Mouse (Mus musculus): ENCODE measurements around the gene Tfcp2l1.
"Not testable (repeated sequence)": the region's sequence is repeated elsewhere in the genome, so short reads cannot be mapped to it uniquely, and the experiment has no call there.

Tfcp2l1 gene

DNA sequence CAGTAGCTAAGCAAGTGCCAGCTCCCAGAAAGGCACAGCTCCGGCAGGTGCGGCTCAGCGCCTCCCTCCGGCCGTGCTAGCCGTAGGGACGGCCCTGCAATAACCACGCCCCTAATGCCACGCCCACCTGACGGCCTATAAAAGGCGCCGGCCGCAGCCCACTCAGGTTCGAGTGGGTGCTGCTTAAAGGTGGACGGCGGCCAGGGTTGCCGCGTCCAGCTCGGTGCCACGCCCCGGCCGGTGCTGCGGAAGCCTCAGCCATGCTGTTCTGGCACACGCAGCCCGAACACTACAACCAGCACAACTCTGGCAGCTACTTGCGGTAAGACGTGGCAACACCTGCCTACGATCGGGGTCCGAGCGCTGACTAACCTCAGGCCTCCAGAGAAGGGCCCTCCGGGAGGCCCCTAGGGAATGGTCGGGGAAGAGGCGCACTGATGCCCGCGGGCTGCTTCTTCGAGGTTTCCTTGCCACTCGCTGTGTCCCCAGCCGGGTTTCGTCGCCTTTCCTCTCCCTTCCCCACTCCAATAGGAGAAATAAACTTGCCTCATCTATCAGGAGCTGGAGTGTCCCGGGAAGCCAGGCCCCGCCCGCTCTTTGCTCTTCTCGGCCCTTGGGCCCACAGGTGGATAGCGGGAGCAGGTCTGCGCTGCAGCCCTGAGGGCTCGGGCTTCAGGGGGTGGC is at the start of gene Tfcp2l1:
Gene Tfcp2l1, plus strand, starts transcription at position 165 of the 684 bp plus-strand sequence.
- no peak for DNase-seq (ENCODE audit: low read depth)

DNA sequence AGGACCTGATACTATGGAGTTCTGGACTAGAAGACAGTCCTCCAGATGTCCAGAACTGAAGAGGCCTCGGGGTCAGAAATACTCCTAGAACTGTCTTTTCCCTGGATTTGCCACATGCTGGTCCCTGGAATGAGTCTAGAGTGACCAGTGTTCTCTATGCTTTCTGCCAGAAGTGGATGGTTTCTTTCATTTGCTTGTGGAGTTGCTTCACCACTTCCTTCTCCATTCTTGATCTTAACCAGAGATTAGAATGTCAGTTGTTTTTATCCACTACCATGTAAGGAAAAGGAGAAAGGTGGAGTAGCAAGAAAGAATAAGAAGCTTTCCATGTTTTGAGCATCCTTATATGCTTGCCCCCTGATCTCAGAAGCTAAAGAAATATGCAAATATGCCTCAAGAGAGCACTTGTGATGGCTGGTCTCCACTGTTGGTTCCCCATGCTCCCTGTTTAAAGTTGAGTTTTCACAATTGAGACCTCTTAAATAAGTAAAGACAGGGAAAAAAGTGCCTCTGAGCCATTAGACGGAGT is 47.5 kb upstream of the Tfcp2l1 start:
- no peak for DNase-seq (ENCODE audit: low read depth)

DNA sequence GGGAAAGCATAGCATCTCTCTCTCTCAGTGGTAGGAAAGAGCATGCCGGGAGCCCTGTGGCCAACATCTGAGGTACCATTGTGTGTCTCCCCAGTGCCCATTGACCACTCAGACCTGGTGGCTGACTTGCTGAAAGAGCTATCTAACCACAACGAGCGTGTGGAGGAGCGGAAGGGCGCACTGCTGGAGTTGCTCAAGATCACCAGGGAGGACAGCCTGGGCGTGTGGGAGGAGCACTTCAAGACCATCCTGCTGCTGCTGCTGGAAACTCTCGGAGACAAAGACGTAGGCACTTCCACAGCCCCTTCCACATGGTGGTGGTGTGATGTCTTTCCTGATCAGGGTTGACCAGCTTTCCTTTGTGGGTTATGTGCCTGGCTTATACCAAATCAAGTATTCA is 46.6 kb upstream of the Tfcp2l1 start:
- DNase-seq (ENCODE audit: low read depth) = no peak

DNA sequence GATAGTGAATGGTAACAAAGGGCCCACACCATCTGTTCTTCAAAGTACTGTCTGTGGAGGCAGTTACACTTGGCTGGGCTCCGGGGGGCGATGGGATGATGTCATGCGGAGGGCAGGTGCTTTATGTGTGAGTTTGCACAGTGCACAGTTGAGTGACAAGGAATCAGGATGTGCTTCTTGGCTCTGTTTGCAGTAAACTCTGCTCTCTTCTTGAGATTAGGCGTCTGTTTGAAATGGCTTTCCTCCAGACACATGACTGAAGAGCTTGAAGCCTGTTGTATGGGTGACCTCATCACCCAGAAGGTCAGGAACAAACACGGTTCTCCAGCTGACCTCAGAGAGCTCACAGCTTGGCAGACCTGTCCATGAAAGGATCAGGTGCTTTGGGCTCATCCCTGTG is 38.0 kb upstream of the Tfcp2l1 start:
- no peak for DNase-seq (ENCODE audit: low read depth)

DNA sequence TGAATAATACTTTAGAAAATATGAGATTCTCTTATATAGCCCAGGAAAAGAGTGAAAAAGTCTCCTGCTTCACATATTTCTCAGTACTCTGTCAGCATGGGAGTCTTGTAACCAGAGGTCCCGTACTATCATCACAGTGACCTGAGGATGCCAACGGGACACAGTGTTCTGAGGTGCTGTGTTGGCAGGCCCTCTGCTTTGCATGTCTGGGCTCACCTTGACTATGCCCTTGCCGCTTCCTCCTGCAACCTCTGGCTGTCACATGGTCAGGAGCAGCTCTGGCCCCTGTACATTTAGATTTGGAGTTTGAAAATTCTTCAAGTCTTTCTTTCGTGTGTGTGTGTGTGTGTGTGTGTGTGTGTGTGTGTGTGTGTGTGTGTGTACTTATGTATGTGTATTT is 34.8 kb upstream of the Tfcp2l1 start:
- DNase-seq (ENCODE audit: low read depth) = no peak

DNA sequence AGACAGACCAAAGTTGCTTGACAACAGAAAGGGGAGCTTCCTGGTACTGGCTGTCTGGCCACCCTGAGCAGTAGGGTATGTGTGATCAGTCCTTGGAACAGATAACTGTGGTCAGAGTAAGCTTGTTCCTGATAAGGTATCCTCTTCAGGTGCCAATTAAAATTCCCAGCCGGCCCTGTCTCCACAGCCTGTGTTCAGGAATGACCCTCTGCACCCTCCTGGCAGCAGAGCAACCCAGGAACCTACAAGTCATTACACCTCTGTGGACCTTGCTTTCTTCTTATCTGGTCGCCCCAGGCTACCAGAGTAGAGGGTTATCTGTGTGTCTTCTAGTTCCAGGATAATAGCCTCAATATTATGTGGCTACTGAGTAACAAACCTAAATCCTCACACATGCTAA is 32.4 kb upstream of the Tfcp2l1 start:
- DNase-seq (ENCODE audit: low read depth) = no peak

DNA sequence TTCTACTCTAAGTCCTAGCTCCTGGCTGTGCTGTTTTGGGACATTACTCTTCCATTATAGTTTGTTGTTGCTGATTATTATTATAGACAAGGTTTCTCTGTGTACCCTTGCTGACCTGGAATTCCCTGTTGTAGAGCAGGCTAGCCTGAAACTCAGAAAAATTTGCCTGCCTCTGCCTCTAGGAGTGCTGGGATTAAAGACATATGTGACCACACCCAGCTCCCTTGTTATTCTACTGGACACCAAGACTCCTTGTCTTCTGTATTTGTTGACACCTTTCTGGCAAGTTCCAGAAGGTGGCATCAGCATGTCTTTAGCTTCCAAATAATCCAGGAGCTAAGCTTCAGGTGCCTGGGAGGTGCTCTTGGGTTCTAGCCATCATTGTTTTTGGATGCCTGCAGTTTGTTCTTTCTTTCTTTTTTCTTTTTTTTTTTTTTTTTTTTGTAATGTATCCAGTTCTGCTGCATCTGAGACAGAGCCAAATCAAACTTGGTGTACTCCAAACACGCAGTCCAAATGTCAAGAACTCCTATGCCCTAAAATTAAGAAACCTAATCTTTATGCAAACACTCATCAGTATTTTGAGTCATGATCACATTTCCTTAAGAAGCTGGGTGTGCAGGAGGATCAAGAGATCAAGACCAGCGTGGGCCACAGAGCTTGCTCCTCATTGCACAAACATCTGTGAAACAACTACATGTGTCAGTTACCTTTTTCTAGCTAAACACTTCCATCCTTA is 30.1 kb upstream of the Tfcp2l1 start:
- no peak for DNase-seq (ENCODE audit: low read depth)

DNA sequence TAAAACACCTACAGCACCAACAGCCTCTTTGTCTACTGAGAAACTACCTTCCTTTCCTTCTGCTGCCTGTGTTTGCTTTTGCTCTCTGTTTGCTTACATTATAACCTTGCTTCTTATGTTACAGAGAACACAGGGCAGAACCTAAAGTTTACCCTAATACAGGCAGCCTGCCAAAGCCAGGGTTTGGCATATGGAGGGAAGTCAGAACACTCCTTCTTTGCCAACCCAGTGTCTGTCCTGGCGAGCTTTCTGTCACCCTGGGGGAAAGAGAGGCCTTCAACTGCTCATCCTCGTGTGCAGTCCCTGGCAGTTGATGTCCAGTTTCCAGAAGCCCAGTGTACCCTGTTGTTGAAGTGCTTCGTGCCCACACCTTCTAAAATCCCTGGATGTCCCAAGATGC is 29.4 kb upstream of the Tfcp2l1 start:
- peak; percentile 24 for DNase-seq (ENCODE audit: low read depth)

DNA sequence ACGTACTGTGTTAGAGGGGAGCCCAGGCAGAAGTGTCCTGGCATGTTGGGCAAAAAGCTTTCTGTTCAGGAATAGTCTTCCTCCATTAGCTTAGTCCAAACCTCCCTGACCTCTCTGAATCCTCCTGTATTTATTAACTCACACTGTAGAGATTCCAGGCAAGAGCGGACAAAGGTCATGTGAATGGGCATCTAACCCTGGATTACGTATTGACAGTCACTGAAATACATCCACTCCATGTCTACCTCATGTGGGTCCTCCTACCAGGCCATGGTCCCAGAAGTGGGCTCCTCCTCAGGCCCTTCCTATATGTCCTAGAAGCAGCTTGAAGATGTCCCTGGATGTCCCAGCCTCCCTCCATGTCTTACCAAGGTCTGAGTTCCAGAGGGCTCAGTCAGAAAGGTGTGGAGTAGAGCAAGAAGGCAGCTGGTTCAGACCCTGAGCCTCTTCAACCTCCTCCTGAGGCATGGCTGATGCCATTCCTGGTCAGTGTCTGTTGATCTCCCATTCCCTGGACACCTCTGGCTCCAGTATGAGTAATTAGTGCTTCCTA is 14.0 kb upstream of the Tfcp2l1 start:
- no peak for DNase-seq (ENCODE audit: low read depth)

DNA sequence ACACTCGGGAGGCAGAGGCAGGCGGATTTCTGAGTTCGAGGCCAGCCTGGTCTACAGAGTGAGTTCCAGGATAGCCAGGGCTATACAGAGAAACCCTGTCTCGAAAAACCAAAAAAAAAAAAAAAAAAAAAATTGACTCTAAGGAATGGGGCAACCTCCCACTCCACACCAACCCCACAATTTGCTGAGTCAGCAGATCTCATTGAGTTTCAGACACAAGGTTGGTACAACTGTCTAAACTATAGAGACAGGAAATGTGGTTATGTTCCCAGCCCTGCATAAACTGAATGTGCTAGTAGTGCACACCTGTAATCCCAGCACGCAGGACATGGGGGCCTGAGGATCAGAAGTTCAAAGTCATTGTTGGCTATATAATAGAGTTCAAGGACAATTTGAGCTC is 6.7 kb upstream of the Tfcp2l1 start:
- not testable (repeated sequence) for DNase-seq (ENCODE audit: low read depth)

DNA sequence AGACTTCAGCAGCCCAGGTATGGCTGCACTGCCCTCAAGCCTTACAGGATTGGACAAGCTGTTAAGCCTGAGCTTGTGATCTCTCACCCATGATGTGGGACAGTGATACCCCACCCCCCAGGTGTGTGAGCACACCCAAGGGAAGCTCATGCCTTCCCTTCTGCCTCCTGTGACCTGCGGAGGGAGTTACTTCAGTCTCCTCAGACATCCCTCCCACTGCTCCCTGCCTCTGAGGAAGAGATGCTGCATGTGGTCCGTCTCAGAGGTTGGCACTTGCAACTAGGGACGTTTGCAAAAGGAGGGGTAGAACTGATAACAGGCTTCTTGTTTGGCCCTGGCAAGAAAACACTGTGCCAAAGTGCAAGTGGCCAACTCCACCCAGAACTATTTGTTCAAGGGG is 4.9 kb upstream of the Tfcp2l1 start:
- DNase-seq (ENCODE audit: low read depth) = no peak

DNA sequence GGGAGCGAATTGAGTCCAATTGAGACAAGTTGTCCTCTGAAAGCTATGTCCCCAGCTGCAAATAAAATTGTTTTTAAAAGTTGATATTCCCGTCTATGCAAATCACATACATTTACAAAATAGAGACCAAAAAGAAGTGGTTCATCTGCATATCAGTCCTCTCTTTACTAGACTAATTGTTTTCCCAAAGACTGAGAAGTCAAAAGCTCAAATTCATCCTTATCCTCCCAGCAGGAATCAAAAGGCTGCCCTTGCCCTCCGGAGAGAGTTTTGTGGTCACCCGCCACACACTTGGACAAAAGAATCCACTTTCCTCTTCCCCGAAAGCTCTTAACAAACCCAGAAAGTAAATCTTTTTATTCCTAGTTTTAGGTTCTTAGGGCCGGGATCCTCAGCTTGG is 2.3 kb upstream of the Tfcp2l1 start:
- no peak for DNase-seq (ENCODE audit: low read depth)

DNA sequence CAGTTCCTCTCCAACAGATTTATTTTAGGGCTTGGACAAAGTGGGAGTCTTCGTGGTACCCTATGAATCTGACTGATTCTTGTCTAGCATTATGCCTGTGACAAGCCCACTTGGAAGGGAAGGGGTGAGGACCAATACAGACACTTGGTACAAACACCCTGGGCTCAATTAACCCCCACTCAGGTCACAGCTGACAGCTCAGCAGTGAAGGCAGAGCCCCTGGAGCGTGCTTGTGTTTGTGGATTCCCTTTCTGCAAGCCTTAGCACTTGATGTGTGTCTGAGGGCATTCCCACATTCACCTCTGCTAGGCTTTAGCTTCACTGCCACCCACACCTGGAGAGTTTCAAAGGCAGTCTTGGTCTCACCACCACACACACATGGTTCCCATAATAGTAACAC is 1.8 kb upstream of the Tfcp2l1 start:
- no peak for DNase-seq (ENCODE audit: low read depth)

DNA sequence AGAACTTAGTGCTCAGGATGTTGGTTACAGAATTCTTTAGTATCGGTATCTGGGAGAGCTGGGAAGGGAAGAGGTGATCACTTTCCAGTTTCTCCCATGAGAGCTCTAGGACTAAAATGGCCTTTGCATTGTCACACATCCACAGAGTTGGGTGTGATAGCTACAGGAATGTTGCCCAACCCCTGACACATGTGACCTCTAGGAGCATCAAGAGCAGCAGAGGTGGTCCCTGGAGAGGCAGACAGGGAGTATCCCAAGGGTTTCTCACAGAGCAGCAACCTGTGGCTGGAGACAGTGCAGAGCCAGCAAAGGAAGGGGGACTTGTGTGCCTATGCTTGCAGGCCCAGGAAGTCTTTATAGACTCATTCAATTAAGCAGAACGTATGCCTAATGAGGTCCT is 1.3 kb upstream of the Tfcp2l1 start:
- DNase-seq (ENCODE audit: low read depth) = no peak

DNA sequence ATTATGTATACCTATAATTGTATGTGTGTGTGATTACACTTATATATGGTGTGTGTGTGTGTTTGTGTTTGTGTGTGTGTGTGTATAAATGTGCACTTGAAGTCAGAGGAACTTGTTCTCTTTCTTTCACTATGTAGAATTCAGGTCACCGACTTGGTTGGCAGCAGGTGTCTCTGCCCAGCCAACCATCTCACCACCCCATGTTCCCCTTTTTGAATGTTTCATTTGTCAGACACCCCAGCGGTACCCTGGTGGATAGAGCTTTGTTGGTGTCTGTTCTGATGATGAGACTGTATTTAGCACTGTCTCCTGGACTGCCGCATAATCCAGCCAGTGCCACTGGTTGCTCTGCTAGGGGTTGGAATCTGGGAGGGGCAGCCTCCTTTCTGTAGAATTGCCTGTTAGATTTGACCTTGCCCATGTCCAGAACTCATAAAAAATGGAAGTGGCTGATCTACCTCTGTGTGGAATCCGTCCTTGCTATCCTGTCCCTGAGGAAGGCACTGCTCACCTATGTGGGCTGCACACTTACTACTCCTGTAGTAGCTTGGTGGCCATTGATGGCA is 5.8 kb downstream of the Tfcp2l1 start:
- no peak for DNase-seq (ENCODE audit: low read depth)

DNA sequence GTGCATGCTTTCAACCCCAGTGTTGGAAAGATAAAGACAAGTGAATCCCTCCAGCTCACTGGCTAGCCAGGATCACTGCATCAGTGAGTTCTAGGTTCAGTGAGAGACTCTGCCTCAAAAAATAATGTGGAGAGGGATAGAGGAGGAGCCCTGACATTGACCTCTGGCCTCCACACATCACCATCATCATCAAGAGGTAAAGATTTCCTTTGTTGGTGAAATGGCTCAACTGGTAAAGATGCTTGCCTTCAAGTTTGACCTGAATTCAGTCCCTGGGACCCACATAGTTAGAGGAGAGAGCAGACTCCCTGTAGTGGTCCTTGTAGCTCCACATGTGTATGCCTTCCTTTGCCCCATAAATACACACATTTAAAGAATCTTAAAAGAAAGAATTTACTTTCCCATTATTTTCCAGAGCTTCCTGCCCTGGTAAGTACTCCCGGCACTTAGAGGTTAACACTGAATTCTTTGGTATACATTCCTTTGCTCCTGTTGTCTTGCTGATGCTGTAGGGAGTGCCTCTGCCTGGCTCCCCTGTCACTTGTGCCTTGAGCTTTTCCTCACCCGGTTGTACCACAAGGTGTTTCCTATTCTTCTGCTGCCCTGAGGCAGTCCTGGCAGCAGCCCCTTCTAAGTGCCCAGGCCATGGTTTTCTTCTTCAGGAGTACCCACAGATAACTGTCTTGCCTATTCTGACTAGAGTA is 14.7 kb downstream of the Tfcp2l1 start:
- DNase-seq (ENCODE audit: low read depth) = no peak

DNA sequence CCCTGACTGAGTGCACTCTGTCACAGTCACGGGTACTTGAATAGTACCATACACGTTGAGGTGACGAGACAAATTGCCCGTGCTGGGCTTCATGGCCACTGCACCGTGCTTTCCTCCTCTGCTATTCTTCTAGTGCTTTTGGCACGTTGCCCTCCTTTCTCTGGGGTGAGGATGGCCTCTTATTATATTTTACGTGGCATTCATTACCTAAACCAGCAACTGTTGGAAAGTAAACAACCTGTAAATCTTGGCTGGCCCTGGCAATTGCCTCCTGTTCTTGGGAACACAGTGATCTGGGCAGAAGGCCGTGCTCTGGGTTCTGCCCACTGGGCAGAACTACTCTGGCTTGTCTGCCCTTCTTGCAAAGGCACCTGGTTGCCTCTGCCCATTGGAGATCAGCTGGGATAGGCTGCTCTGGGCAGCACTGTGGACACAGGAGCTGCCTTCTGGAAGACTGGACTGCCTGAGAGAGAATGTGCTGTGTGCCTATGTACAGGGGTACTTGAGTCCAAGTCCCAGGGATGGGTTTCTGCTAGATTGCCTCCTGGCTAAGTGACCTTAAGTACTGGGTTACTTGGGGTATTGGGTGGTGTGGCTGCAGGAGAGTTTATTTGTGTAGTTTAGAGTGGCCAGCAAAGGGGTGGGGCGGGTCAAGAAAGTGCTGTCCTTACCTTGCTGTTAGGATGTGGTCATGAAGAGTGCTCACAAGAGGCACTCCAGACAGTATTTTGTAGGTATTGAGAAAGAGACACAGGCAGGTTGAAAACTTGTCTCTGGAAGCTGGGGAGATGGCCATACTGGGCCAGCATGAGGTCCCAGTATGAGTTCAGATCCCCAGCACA is 15.6 kb downstream of the Tfcp2l1 start:
- DNase-seq (ENCODE audit: low read depth) = no peak

DNA sequence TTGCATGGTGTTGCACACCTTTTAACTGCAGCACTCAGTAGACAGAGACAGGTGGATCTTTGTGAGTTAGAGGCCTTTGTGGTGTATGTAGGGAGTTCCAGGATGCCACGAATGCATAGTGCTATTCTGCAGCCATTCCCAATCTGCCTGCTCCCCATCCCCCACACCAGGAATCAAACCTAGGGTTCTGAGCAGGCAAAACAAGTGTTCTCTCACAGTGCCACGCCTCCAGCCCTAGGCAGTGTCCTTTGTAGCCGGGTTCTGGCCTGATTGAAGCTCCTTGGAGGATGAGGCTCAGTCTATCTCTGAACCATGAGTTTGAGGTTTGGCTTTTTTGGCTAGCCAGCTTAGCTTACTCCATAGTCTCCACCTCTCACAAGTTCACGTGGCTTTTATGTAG is 18.0 kb downstream of the Tfcp2l1 start:
- DNase-seq (ENCODE audit: low read depth) = no peak

DNA sequence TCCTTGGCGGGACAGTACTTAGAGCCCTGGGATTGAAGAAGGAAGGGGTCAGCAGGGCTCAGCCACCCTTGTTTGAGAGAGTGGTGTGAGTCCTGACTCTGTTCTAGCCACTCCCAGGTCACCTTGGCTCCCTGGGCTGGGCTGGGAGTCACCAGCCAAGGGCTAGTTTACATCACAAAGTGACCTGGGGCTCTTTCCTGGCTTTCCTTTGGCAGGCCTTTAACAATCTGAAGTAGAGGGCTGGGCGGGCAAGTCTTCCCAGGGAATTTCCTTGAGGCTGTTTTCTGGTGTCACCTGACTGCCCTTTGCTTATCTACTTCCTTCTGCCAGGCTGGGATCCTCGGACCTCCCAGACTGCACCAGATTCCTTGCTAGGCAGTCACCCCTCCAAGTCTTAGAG is 20.3 kb downstream of the Tfcp2l1 start:
- no peak for DNase-seq (ENCODE audit: low read depth)

DNA sequence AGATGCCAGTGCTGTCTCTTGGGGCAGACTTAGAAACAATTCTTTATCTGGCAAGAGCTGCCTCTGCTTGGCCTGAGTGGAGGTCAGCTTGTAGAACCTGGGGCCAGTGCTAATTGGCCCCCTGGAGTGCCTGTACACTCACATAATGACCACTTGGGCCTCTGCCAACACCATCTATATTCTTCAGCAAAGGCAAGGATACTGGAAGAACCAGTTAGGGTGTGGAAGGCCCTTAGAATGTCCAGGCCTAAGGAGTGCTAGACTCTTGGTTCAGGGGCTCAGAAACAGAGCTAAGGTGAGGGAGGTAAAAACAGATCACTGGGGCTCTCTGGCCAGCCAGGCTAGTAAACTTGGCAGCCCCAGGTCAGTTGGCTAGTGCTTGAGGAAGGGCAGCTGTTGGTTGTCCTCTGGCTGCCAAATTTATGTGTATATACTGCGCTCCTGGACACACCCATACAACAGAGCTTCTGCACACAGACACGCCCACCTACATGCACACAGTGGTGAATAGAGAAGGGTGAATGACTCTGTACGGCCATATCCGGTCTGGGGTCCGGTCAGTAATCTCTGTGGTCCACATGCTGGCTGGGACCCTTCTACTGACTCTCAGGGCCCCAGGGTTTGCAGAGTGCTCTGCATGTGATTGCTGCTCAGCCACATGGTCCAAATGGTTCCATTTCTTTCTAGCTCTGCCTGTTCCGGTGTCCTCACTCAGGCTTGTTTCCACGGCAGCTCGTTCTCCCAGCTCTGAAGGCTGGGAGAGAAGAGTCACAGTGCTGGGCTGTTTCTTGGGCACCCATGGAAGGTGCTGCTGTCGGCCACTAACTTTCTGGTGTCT is 22.4 kb downstream of the Tfcp2l1 start:
- DNase-seq (ENCODE audit: low read depth) = peak; percentile 53

DNA sequence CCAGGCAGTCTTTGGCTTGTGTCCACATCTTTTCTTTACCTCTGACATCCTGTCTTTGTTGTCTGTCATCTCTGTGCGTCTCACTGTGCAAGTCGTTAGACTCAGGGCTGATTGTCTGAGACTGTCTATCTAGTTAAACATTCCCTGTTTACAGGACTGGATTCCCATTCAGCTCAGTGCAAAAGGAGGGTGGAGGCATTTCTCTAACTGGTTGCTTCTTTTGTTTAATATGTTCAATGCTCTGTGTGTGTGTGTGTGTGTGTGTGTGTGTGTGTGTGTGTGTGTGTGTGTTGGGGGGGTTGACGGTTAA is 23.0 kb downstream of the Tfcp2l1 start:
- DNase-seq (ENCODE audit: low read depth) = no peak

Data from NIH3T3 (cell line).